ENCODE assay signal across 23 mouse cellular contexts in genomic region chr3:148295515-148295914, GRCm38 (mm10).
DNase-seq lines count a peak whose midpoint lies in the region; ATAC-seq and TF ChIP-seq lines count a peak whose summit lies in the region.
"Had no signal": no experiment of that assay in that cellular context is flagged by ENCODE, and none has a peak within 500 bp of the region (broad histone marks: within the 10 kb centered on the region; RNA-seq: fewer than 3 reads in every experiment).

No protein-coding gene starts in this region.

- H3K9me3 ChIP-seq in stomach, embryonic 15.5 days = no peaks in the 10 kb centered on the region
- H3K9me3 ChIP-seq in stomach, postnatal 0 days (ENCODE audit: control insufficient read depth, low read length) = no peaks in the 10 kb centered on the region
- H3K9me3 ChIP-seq: embryonic facial prominence, embryonic 10.5 days; embryonic facial prominence, embryonic 12.5 days; forebrain, embryonic 13.5 days; forebrain, embryonic 15.5 days had no signal

- no peaks in the 10 kb centered on the region for H3K27me3 ChIP-seq in stomach, embryonic 15.5 days (replicated peaks)
- H3K27me3 ChIP-seq in stomach, postnatal 0 days (ENCODE audit: control insufficient read depth, insufficient read depth, low read length) = no peaks in the 10 kb centered on the region
- H3K27me3 ChIP-seq: CH12.LX; embryonic facial prominence, embryonic 12.5 days; forebrain, embryonic 13.5 days; forebrain, embryonic 15.5 days had no signal

- DNase-seq in ES-CJ7 (ENCODE audit: low read depth, low spot score) (peak; percentile 36), ZHBTc4 (ENCODE audit: low read depth, low spot score) (peak; percentile 20)
- DNase-seq in stomach, postnatal 0 days (ENCODE audit: low spot score) = peak; percentile 57
- no peak for DNase-seq in left cerebral cortex, adult 9 months (ENCODE audit: low spot score in 2 of 2)
- DNase-seq in adrenal gland, postnatal 25 days = no peak
- DNase-seq in cerebellum, adult 9-10 months = no peak
- DNase-seq: adrenal gland, adult 2 months; adrenal gland, postnatal 10 days; adrenal gland, postnatal 36 days; B cell, adult 2 months; cerebellum, adult 11-12 months; cerebellum, adult 2 months; cerebellum, adult 9-11 months; cerebellum, postnatal 14 days; cerebellum, postnatal 36 days; forebrain, postnatal 0 days had no signal

- no peaks in the 10 kb centered on the region for H3K36me3 ChIP-seq in stomach, embryonic 15.5 days
- no peaks in the 10 kb centered on the region for H3K36me3 ChIP-seq in stomach, postnatal 0 days (ENCODE audit: control insufficient read depth, insufficient read depth, low read length)
- H3K36me3 ChIP-seq: embryonic facial prominence, embryonic 10.5 days; embryonic facial prominence, embryonic 12.5 days; forebrain, embryonic 15.5 days had no signal

- H3K4me2 ChIP-seq in stomach, embryonic 15.5 days = no peak overlapping the region
- H3K4me2 ChIP-seq in stomach, postnatal 0 days (replicated peaks; ENCODE audit: low read depth) = no peak overlapping the region
- H3K4me2 ChIP-seq: embryonic facial prominence, embryonic 12.5 days; forebrain, embryonic 13.5 days; forebrain, embryonic 15.5 days had no signal

- WGBS in stomach, embryonic 15.5 days = 69% methylated on average over 5 of the region's 5 CpGs
- 62% methylated on average over 5 of the region's 5 CpGs for WGBS in stomach, postnatal 0 days

- peak; percentile 96 for ATAC-seq in stomach, embryonic 15.5 days (ENCODE audit: insufficient read depth, low FRiP score, low read depth)
- ATAC-seq in stomach, postnatal 0 days (ENCODE audit: low FRiP score, low TSS enrichment) = peak; percentile 99
- ATAC-seq: CD4-positive, CD25-positive, alpha-beta regulatory T cell, adult 4 months; forebrain, embryonic 13.5 days; forebrain, embryonic 15.5 days; forebrain, postnatal 0 days had no signal

- TF ChIP-seq EP300 in stomach, postnatal 0 days (optimal IDR thresholded peaks at IDR 0.05) = no peak

- no peaks in the 10 kb centered on the region for H3K4me1 ChIP-seq in stomach, embryonic 15.5 days
- no peaks in the 10 kb centered on the region for H3K4me1 ChIP-seq in stomach, postnatal 0 days (replicated peaks; ENCODE audit: control insufficient read depth, insufficient read depth)
- H3K4me1 ChIP-seq: embryonic facial prominence, embryonic 10.5 days; embryonic facial prominence, embryonic 12.5 days; forebrain, embryonic 13.5 days; forebrain, embryonic 15.5 days had no signal

- no peak for TF ChIP-seq CTCF in stomach, postnatal 0 days (IDR thresholded peaks at IDR 0.05; ENCODE audit: low read depth)

- no peak overlapping the region for H3K4me3 ChIP-seq in stomach, embryonic 15.5 days (replicated peaks)
- no peak overlapping the region for H3K4me3 ChIP-seq in stomach, postnatal 0 days (ENCODE audit: low read depth, low read length)
- H3K4me3 ChIP-seq: embryonic facial prominence, embryonic 10.5 days; embryonic facial prominence, embryonic 12.5 days; forebrain, embryonic 13.5 days; forebrain, embryonic 15.5 days had no signal

- H3K9ac ChIP-seq in stomach, embryonic 15.5 days = no peak overlapping the region
- H3K9ac ChIP-seq in stomach, postnatal 0 days (ENCODE audit: low read length) = no peak overlapping the region
- H3K9ac ChIP-seq: embryonic facial prominence, embryonic 12.5 days; forebrain, embryonic 13.5 days; forebrain, embryonic 15.5 days; forebrain, postnatal 0 days had no signal

- no peak overlapping the region for H3K27ac ChIP-seq in stomach, embryonic 15.5 days
- H3K27ac ChIP-seq in stomach, postnatal 0 days (replicated peaks) = no peak overlapping the region
- H3K27ac ChIP-seq: embryonic facial prominence, embryonic 10.5 days; embryonic facial prominence, embryonic 12.5 days; forebrain, embryonic 13.5 days; forebrain, embryonic 15.5 days had no signal

Comparison
In these comparisons a context has a peak if more than half of its experiments do, and no peak if none do; other contexts are left out.
1. DNase-seq: peak in ES-CJ7 (single experiment), ZHBTc4 (single experiment) and stomach, postnatal 0 days (single experiment); none in left cerebral cortex, adult 9 months (0 of 2), adrenal gland, postnatal 25 days (single experiment) and cerebellum, adult 9-10 months (single experiment).